Comparison of ENCODE assay signal across 21 mouse cellular contexts in the genomic region with DNA sequence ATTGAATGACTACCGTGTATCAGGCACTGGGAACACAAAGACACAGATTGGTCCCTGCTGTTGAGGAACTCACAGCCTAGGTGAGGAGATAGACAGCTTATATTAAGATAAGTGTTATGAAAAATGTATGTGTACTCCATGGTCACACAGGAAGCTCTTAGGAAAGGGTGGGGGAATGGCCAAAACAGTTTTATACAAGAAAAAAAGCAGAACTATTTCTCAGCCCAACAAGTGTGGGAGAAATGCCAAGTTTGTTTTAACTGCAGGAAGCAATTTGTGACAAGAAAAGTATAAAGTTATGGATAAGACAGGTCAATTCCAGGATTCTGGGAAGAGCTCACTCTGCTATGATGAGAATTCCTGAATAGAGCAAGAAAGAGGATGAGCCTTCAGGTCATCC. TPM values are rescaled to one million over a fixed set of nuclear protein-coding genes. Genes with fewer than 3 reads are reported as not detected.
DNase-seq lines count a peak whose midpoint lies in the region; ATAC-seq and TF ChIP-seq lines count a peak whose summit lies in the region.
"Had no signal": no experiment of that assay in that cellular context is flagged by ENCODE, and none has a peak within 500 bp of the region (broad histone marks: within the 10 kb centered on the region; RNA-seq: fewer than 3 reads in every experiment).

No protein-coding gene starts in this region.

- peaks cover 96% of the 10 kb centered on the region for H3K79me2 ChIP-seq in macrophage (ENCODE audit: inconsistent target)

- TF ChIP-seq CTCF in spleen, adult 2 months (IDR thresholded peaks at IDR 0.05; ENCODE audit: extremely low read depth, insufficient read depth, insufficient read length, insufficient replicate concordance), result no peak

- TF ChIP-seq POLR2A in spleen, adult 2 months (IDR thresholded peaks at IDR 0.05; ENCODE audit: low read depth, low read length), result no peak

- H3K36me3 ChIP-seq in spleen, adult 2 months (ENCODE audit: control insufficient read depth, insufficient read depth, low read length), result no peaks in the 10 kb centered on the region; the same call in 1 of the 2 replicates
- peaks cover 32% of the 10 kb centered on the region; the same call in 1 of the 2 replicates for H3K36me3 ChIP-seq in macrophage (ENCODE audit: inconsistent target)
- H3K36me3 ChIP-seq in forebrain, embryonic 14.5 days (ENCODE audit: control insufficient read depth, insufficient read depth, low read length), result 0 out of 2 replicates have a peak, but pooled peaks cover 4% of the 10 kb centered on the region
- H3K36me3 ChIP-seq: hindbrain, embryonic 15.5 days had no signal

- 0 out of 2 replicates have a peak overlapping the region, but pooled peaks have one; percentile 4 for H3K27ac ChIP-seq in spleen, adult 2 months (ENCODE audit: insufficient read depth, low read length)
- H3K27ac ChIP-seq in brown adipose tissue, adult 24 weeks (replicated peaks; ENCODE audit: low read depth, low read length), result 0 out of 2 replicates have a peak overlapping the region, but pooled peaks have one; percentile 22
- peak overlapping the region; percentile 99 for H3K27ac ChIP-seq in macrophage
- no peak overlapping the region for H3K27ac ChIP-seq in forebrain, embryonic 14.5 days (ENCODE audit: low read depth, low read length)
- H3K27ac ChIP-seq: embryonic facial prominence, embryonic 10.5 days; hindbrain, embryonic 10.5 days; hindbrain, embryonic 15.5 days had no signal

- no peak overlapping the region for H3K4me3 ChIP-seq in spleen, adult 2 months (ENCODE audit: extremely low read depth, insufficient read depth, insufficient read length)
- no peak overlapping the region for H3K4me3 ChIP-seq in brown adipose tissue, adult 24 weeks (ENCODE audit: insufficient read depth, low read depth, low read length)
- no peak overlapping the region for H3K4me3 ChIP-seq in macrophage (ENCODE audit: inconsistent target)
- no peak overlapping the region for H3K4me3 ChIP-seq in forebrain, embryonic 14.5 days (ENCODE audit: low read depth, low read length)
- H3K4me3 ChIP-seq: embryonic facial prominence, embryonic 10.5 days; erythroblast, embryonic 14.5 days; heart, embryonic 12.5 days; hindbrain, embryonic 10.5 days; hindbrain, embryonic 15.5 days had no signal

- no peak overlapping the region for H3K4me2 ChIP-seq in forebrain, embryonic 14.5 days (ENCODE audit: low read length)
- H3K4me2 ChIP-seq: heart, embryonic 12.5 days; hindbrain, embryonic 15.5 days had no signal

- no peaks in the 10 kb centered on the region for H3K9me3 ChIP-seq in forebrain, embryonic 14.5 days (replicated peaks; ENCODE audit: control insufficient read depth, low read length)
- H3K9me3 ChIP-seq: embryonic facial prominence, embryonic 10.5 days; heart, embryonic 12.5 days; hindbrain, embryonic 10.5 days; hindbrain, embryonic 15.5 days had no signal

- peaks cover 22% of the 10 kb centered on the region; the same call in 1 of the 2 replicates for H3K4me1 ChIP-seq in spleen, adult 2 months (ENCODE audit: control insufficient read depth, insufficient read depth, insufficient read length)
- H3K4me1 ChIP-seq in brown adipose tissue, adult 24 weeks (ENCODE audit: control insufficient read depth, insufficient read depth, insufficient read length, low read length), result peaks cover 30% of the 10 kb centered on the region
- H3K4me1 ChIP-seq in forebrain, embryonic 14.5 days (ENCODE audit: control insufficient read depth, insufficient read depth, low read length), result no peaks in the 10 kb centered on the region
- H3K4me1 ChIP-seq: embryonic facial prominence, embryonic 10.5 days; hindbrain, embryonic 10.5 days; hindbrain, embryonic 15.5 days had no signal

- WGBS in spleen, adult 2 months, result 58% methylated on average over 1 of the region's 1 CpGs
- WGBS in macrophage (ENCODE audit: missing documents), result 0% methylated on average over 1 of the region's 1 CpGs
- WGBS in forebrain, embryonic 14.5 days, result 98% methylated on average over 1 of the region's 1 CpGs

- H3K27me3 ChIP-seq in spleen, adult 2 months (ENCODE audit: control insufficient read depth, insufficient read depth, low read length), result no peaks in the 10 kb centered on the region
- no peaks in the 10 kb centered on the region for H3K27me3 ChIP-seq in forebrain, embryonic 14.5 days (replicated peaks; ENCODE audit: control insufficient read depth, insufficient read depth, low read length)
- H3K27me3 ChIP-seq: heart, embryonic 12.5 days; hindbrain, embryonic 15.5 days had no signal

- no peak for ATAC-seq in forebrain, embryonic 14.5 days
- ATAC-seq: forebrain, embryonic 16.5 days had no signal

- H3K9ac ChIP-seq in forebrain, embryonic 14.5 days (ENCODE audit: low read length), result no peak overlapping the region
- H3K9ac ChIP-seq: heart, embryonic 12.5 days; hindbrain, embryonic 15.5 days had no signal

- DNase-seq in spleen, adult 2 months (ENCODE audit: low read depth in 1 of 2, low spot score in 2 of 2), result no peak
- DNase-seq in spleen, postnatal 4 days (ENCODE audit: low spot score in 2 of 2), result no peak
- no peak for DNase-seq in forebrain, embryonic 14.5 days (ENCODE audit: low spot score)
- no peak for DNase-seq in urinary bladder, postnatal 14 days (ENCODE audit: low spot score)
- DNase-seq: adrenal gland, postnatal 10 days; cerebellum, adult 18-20 months; cerebellum, adult 9-11 months; cerebellum, postnatal 36 days; gastrocnemius, postnatal 14 days had no signal

RNA-seq across cellular contexts. Expression of gene Tmem202, which starts 8.2 kb away (rescaled TPM):
- 0.50 and 1.0 TPM in 2 replicates for polyA plus RNA-seq in spleen, adult 2 months (2012; rRNA removed)
- not detected in 2 replicates for polyA plus RNA-seq in brown adipose tissue, adult 24 weeks (2012; ENCODE audit: insufficient read depth, insufficient read length, missing spikeins)
- 1 to 10 TPM in 23 of 26 experiments, under 1 TPM in 2, not detected in 1; 0.57 to 9.3 (median 3.9) TPM for total RNA-seq in macrophage (2018; cell fraction: chromatin; rRNA removed)
- total RNA-seq in macrophage (2018; cell fraction: cytosol; rRNA removed), result 1 to 10 TPM; 2.9 to 6.7 (median 4.3) TPM
- total RNA-seq in macrophage (2018; cell fraction: nucleus; rRNA removed), result 1 to 10 TPM; 1.4 to 8.6 (median 3.1) TPM
- 4.2 to 5.7 TPM (median 5.0 TPM) in 3 replicates for polyA plus RNA-seq in macrophage (2018)
- polyA plus RNA-seq in forebrain, embryonic 14.5 days (2014; fragmentation: Nextera tagmentation; extraction: Ambion mirVana), result 0.27 and 0.82 TPM in 2 replicates
- total RNA-seq: ES-E14 had no signal
- polyA plus RNA-seq: embryonic facial prominence, embryonic 10.5 days; erythroblast, embryonic 14.5 days; forebrain, embryonic 11.5 days; heart, embryonic 12.5 days; hindbrain, embryonic 10.5 days had no signal

RNA-seq across cellular contexts. Expression of gene Hexa, which starts 8.5 kb away (rescaled TPM):
- 72.4 and 89.5 TPM in 2 replicates for polyA plus RNA-seq in spleen, adult 2 months (2012; rRNA removed)
- polyA plus RNA-seq in brown adipose tissue, adult 24 weeks (2012; ENCODE audit: insufficient read depth, insufficient read length, missing spikeins), result 34.3 and 45.5 TPM in 2 replicates
- total RNA-seq in macrophage (2018; cell fraction: chromatin; rRNA removed), result 100 to 1,000 TPM in 19 of 26 experiments, 10 to 100 TPM in 7; 71.9 to 287 (median 128) TPM
- total RNA-seq in macrophage (2018; cell fraction: cytosol; rRNA removed), result 1,000 to 10,000 TPM in 13 of 26 experiments, 100 to 1,000 TPM in 13; 647 to 1,881 (median 1,128) TPM
- 1,000 to 10,000 TPM in 2 of 26 experiments, 100 to 1,000 TPM in 24; 203 to 1,284 (median 683) TPM for total RNA-seq in macrophage (2018; cell fraction: nucleus; rRNA removed)
- 1,167 to 1,761 TPM (median 1,697 TPM) in 3 replicates for polyA plus RNA-seq in macrophage (2018)
- polyA plus RNA-seq in forebrain, embryonic 14.5 days (2014; fragmentation: Nextera tagmentation; extraction: Ambion mirVana), result 60.7 and 61.6 TPM in 2 replicates

RNA-seq across cellular contexts. Expression of gene Celf6, which starts 29.8 kb away (rescaled TPM):
- 0.07 TPM in 1 of 2 replicates, not detected in the other for polyA plus RNA-seq in spleen, adult 2 months (2012; rRNA removed)
- polyA plus RNA-seq in brown adipose tissue, adult 24 weeks (2012; ENCODE audit: insufficient read depth, insufficient read length, missing spikeins), result not detected in 2 replicates
- total RNA-seq in macrophage (2018; cell fraction: chromatin; rRNA removed), result under 1 TPM in 1 of 26 experiments, not detected in 25; 0.44 TPM
- under 1 TPM in 1 of 26 experiments, not detected in 25; under 0.01 TPM for total RNA-seq in macrophage (2018; cell fraction: cytosol; rRNA removed)
- total RNA-seq in macrophage (2018; cell fraction: nucleus; rRNA removed), result under 1 TPM in 1 of 26 experiments, not detected in 25; 0.27 TPM
- not detected in 3 replicates for polyA plus RNA-seq in macrophage (2018)
- 14.0 and 20.3 TPM in 2 replicates for polyA plus RNA-seq in forebrain, embryonic 14.5 days (2014; fragmentation: Nextera tagmentation; extraction: Ambion mirVana)
- total RNA-seq: gastrocnemius, postnatal 14 days; heart, adult 8-10 months; heart, postnatal 25 days had no signal
- polyA plus RNA-seq: erythroblast, embryonic 14.5 days; heart, embryonic 12.5 days had no signal

Comparison
In these comparisons a context has a peak if more than half of its experiments do, and no peak if none do; other contexts are left out.
1. RNA of gene Hexa, which starts 8.5 kb away (polyA plus RNA-seq): 1,167 to 1,761 TPM in macrophage; 72.4 to 89.5 TPM in spleen, adult 2 months, 60.7 to 61.6 TPM in forebrain, embryonic 14.5 days and 34.3 to 45.5 TPM in brown adipose tissue, adult 24 weeks; every median in the first group is over 10 times any median in the second.
2. RNA of gene Celf6, which starts 29.8 kb away (polyA plus RNA-seq): 14.0 to 20.3 TPM in forebrain, embryonic 14.5 days; 0.07 TPM in spleen, adult 2 months, not detected in macrophage and not detected in brown adipose tissue, adult 24 weeks; every median in the first group is over 10 times any median in the second.